Mouse (Mus musculus) CH12.LX (cell line): ENCODE measurements around the gene Pptc7. TPM values are rescaled to one million over a fixed set of nuclear protein-coding genes. Genes with fewer than 3 reads are reported as not detected.

Experiments
- DNase-seq: peaks from one replicate; pipeline ENCODE4 v3.0.0-alpha.2; 2013; ENCODE audit errors: extremely low read depth
- H3K27ac ChIP-seq: 2 replicates; pipeline ENCODE4 v1.5.1; 2012; ENCODE audit warnings: low read depth, mild to moderate bottlenecking, control low read depth, moderate library complexity; ENCODE audit not compliant: insufficient read depth
- H3K27me3 ChIP-seq: replicated peaks from 2 replicates; pipeline ENCODE3; 2012; ENCODE audit warnings: inconsistent platforms
- H3K36me3 ChIP-seq, 2 experiments: replicated peaks in 1 of 2; 2 replicates each; pipeline versions ENCODE3 to v1.6.1; 2012; ENCODE audit warnings: inconsistent platforms in 1 of 2, low read length in 1 of 2, mild to moderate bottlenecking in 1 of 2, mixed read lengths in 1 of 2, moderate library complexity in 1 of 2; ENCODE audit not compliant: control insufficient read depth in 1 of 2, insufficient read depth in 1 of 2
- H3K4me1 ChIP-seq, 2 experiments: 2 replicates each; pipeline ENCODE4 v1.6.1; 2012; ENCODE audit warnings: inconsistent platforms in 1 of 2, moderate library complexity in 1 of 2; ENCODE audit not compliant: insufficient read depth in 2 of 2, control insufficient read depth in 1 of 2
- H3K4me2 ChIP-seq: 2 replicates; pipeline ENCODE4 v1.6.1; 2012; ENCODE audit warnings: low read depth, mild to moderate bottlenecking, control low read depth; ENCODE audit not compliant: poor library complexity, insufficient read depth, severe bottlenecking
- H3K4me3 ChIP-seq, 3 experiments: fragments of 150-350 bp in 1 of 3; sonication (generic) in 1 of 3; replicated peaks in 1 of 3; 2 replicates each; pipeline versions ENCODE3 to v1.5.1; 2011 to 2012; ENCODE audit warnings: low read depth in 2 of 3, low read length in 2 of 3, mild to moderate bottlenecking in 2 of 3, moderate library complexity in 2 of 3, control low read depth in 1 of 3, improper control_type of control experiment in 1 of 3, inconsistent platforms in 1 of 3, mixed read lengths in 1 of 3; ENCODE audit not compliant: poor library complexity in 1 of 3
- H3K79me2 ChIP-seq: replicated peaks from 2 replicates; pipeline ENCODE4 v1.6.1; 2012; ENCODE audit warnings: mild to moderate bottlenecking, moderate library complexity; ENCODE audit not compliant: control insufficient read depth, poor library complexity, insufficient read depth, severe bottlenecking; ENCODE audit errors: extremely low read depth
- H3K9ac ChIP-seq: 2 replicates; pipeline ENCODE4 v1.6.1; 2012; ENCODE audit warnings: low read depth, mild to moderate bottlenecking, control low read depth, moderate library complexity; ENCODE audit not compliant: insufficient read depth
- H3K9me3 ChIP-seq: replicated peaks from 2 replicates; pipeline ENCODE3; 2012; ENCODE audit warnings: low read length, inconsistent platforms, mixed read lengths
- BHLHE40 ChIP-seq: IDR thresholded peaks from 2 replicates; pipeline ENCODE4 v1.6.1; 2011; ENCODE audit warnings: mild to moderate bottlenecking, low read depth, low read length, improper control_type of control experiment
- CHD1 ChIP-seq: IDR thresholded peaks from 2 replicates; pipeline ENCODE4 v1.6.1; 2012; ENCODE audit warnings: low read depth, low read length, improper control_type of control experiment, inconsistent platforms
- CHD2 ChIP-seq: IDR thresholded peaks from 2 replicates; pipeline ENCODE4 v1.6.1; 2011; ENCODE audit warnings: low read length, improper control_type of control experiment
- CTCF ChIP-seq, 2 experiments: IDR thresholded peaks in 1 of 2; conservative IDR thresholded peaks in 1 of 2; 2 replicates each; pipeline ENCODE4 v1.5.1; 2011 to 2012; ENCODE audit warnings: low read depth in 2 of 2, low read length in 2 of 2, improper control_type of control experiment in 1 of 2, inconsistent platforms in 1 of 2, mild to moderate bottlenecking in 1 of 2, moderate library complexity in 1 of 2
- E2F4 ChIP-seq: IDR thresholded peaks from 2 replicates; pipeline ENCODE4 v1.6.1; 2011; ENCODE audit warnings: low read depth, low read length, improper control_type of control experiment; ENCODE audit not compliant: insufficient replicate concordance
- ELF1 ChIP-seq: IDR thresholded peaks from 2 replicates; pipeline ENCODE4 v1.6.1; 2014; ENCODE audit warnings: low read depth, mild to moderate bottlenecking, inconsistent platforms, low read length, improper control_type of control experiment
- EP300 ChIP-seq: IDR thresholded peaks from 2 replicates; pipeline ENCODE4 v1.6.1; 2011; ENCODE audit warnings: low read length, improper control_type of control experiment
- GABPA ChIP-seq: IDR thresholded peaks from 2 replicates; pipeline ENCODE4 v1.6.1; 2012; ENCODE audit warnings: low read depth, low read length, improper control_type of control experiment, inconsistent platforms; ENCODE audit not compliant: insufficient replicate concordance
- HCFC1 ChIP-seq: IDR thresholded peaks from 2 replicates; pipeline ENCODE4 v1.6.1; 2012; ENCODE audit warnings: low read depth, mild to moderate bottlenecking, inconsistent platforms, low read length, improper control_type of control experiment
- IRF4 ChIP-seq: IDR thresholded peaks from 2 replicates; pipeline ENCODE4 v1.6.1; 2014; ENCODE audit warnings: low read depth, mild to moderate bottlenecking, inconsistent platforms, low read length, improper control_type of control experiment
- JUN ChIP-seq: IDR thresholded peaks from 2 replicates; pipeline ENCODE4 v1.6.1; 2011; ENCODE audit warnings: low read depth, mild to moderate bottlenecking, low read length, improper control_type of control experiment, moderate library complexity; ENCODE audit not compliant: insufficient read depth
- KAT2A ChIP-seq: IDR thresholded peaks from 2 replicates; pipeline ENCODE4 v1.6.1; 2012; ENCODE audit warnings: low read length, improper control_type of control experiment, inconsistent platforms; ENCODE audit not compliant: insufficient replicate concordance
- MAX ChIP-seq: IDR thresholded peaks from 2 replicates; pipeline ENCODE4 v1.6.1; 2011; ENCODE audit warnings: low read length, improper control_type of control experiment
- MAZ ChIP-seq: IDR thresholded peaks from 2 replicates; pipeline ENCODE4 v1.6.1; 2012; ENCODE audit warnings: low read depth, mild to moderate bottlenecking, inconsistent platforms, low read length, improper control_type of control experiment, moderate library complexity
- MXI1 ChIP-seq: IDR thresholded peaks from 2 replicates; pipeline ENCODE4 v1.6.1; 2011; ENCODE audit warnings: mild to moderate bottlenecking, low read depth, low read length, improper control_type of control experiment
- MYC ChIP-seq: IDR thresholded peaks from 2 replicates; pipeline ENCODE4 v1.6.1; 2011; ENCODE audit warnings: low read depth, mild to moderate bottlenecking, improper control_type of control experiment, low read length
- NRF1 ChIP-seq: IDR thresholded peaks from 2 replicates; pipeline ENCODE4 v1.6.1; 2014; ENCODE audit warnings: low read depth, mild to moderate bottlenecking, inconsistent platforms, low read length, improper control_type of control experiment, moderate library complexity
- PAX5 ChIP-seq: IDR thresholded peaks from 2 replicates; pipeline ENCODE4 v1.6.1; 2012; ENCODE audit warnings: low read length, inconsistent platforms, mixed read lengths
- POLR2AphosphoS2 ChIP-seq: IDR thresholded peaks from 2 replicates; pipeline ENCODE4 v1.6.1; 2011; ENCODE audit warnings: low read depth, low read length, improper control_type of control experiment
- RAD21 ChIP-seq: IDR thresholded peaks from 2 replicates; pipeline ENCODE4 v1.6.1; 2011; ENCODE audit warnings: low read depth, mild to moderate bottlenecking, low read length, improper control_type of control experiment, moderate library complexity
- RCOR1 ChIP-seq: conservative IDR thresholded peaks from 2 replicates; pipeline ENCODE4 v1.6.1; 2012; ENCODE audit warnings: low read depth, mild to moderate bottlenecking, inconsistent platforms, low read length, improper control_type of control experiment
- SIN3A ChIP-seq: IDR thresholded peaks from 2 replicates; pipeline ENCODE4 v1.6.1; 2012; ENCODE audit warnings: low read length, improper control_type of control experiment, inconsistent platforms
- SMC3 ChIP-seq: IDR thresholded peaks from 2 replicates; pipeline ENCODE4 v1.6.1; 2011; ENCODE audit warnings: low read depth, low read length, improper control_type of control experiment
- TBP ChIP-seq: conservative IDR thresholded peaks from 2 replicates; pipeline ENCODE4 v1.6.1; 2011; ENCODE audit warnings: low read depth, low read length, improper control_type of control experiment
- TCF12 ChIP-seq: IDR thresholded peaks from 2 replicates; pipeline ENCODE4 v1.6.1; 2014; ENCODE audit warnings: low read depth, mild to moderate bottlenecking, inconsistent platforms, low read length, improper control_type of control experiment
- USF1 ChIP-seq: IDR thresholded peaks from 2 replicates; pipeline ENCODE4 v1.6.1; 2014; ENCODE audit warnings: low read depth, mild to moderate bottlenecking, inconsistent platforms, low read length, improper control_type of control experiment
- USF2 ChIP-seq: conservative IDR thresholded peaks from 2 replicates; pipeline ENCODE4 v1.6.1; 2011; ENCODE audit warnings: low read depth, low read length, improper control_type of control experiment
- ZC3H11A ChIP-seq: IDR thresholded peaks from 2 replicates; pipeline ENCODE4 v1.6.1; 2012; ENCODE audit warnings: low read depth, mild to moderate bottlenecking, inconsistent platforms, low read length, improper control_type of control experiment
- ZMIZ1 ChIP-seq: IDR thresholded peaks from 2 replicates; pipeline ENCODE4 v1.6.1; 2012; ENCODE audit warnings: low read depth, mild to moderate bottlenecking, inconsistent platforms, low read length, improper control_type of control experiment
- ZNF384 ChIP-seq: IDR thresholded peaks from 2 replicates; pipeline ENCODE4 v1.6.1; 2012; ENCODE audit warnings: low read depth, low read length, improper control_type of control experiment, inconsistent platforms
- dilution Hi-C: fragments of 300-500 bp; cut with MboI; formaldehyde crosslinking; loops from 2 replicates; pipeline ENCODE4 v1.14.3; 2020; ENCODE audit warnings: low sequenced_read_pairs; ENCODE audit not compliant: extremely low pct_unique_long_range_greater_than_20kb, extremely low pct_ligation_motif_present
- in situ Hi-C: fragments of 300-500 bp; cut with MboI; formaldehyde crosslinking; loops from 3 replicates; pipeline ENCODE4 v1.14.3; 2019; ENCODE audit warnings: low sequenced_read_pairs, low pct_ligation_motif_present, low pct_unique_long_range_greater_than_20kb, mixed read lengths
- polyA plus RNA-seq: library from polyadenylated mRNA; unstranded; fragments of >175 nt; gene quantifications from 2 replicates; pipeline ENCODE4 v1.2.1, GENCODE M21; 2012; ENCODE audit warnings: low read depth; ENCODE audit not compliant: insufficient read length
- total RNA-seq, 2 experiments: library from RNA; depleted of rRNA; stranded (reverse); fragments of 300-350 nt in 1 of 2; fragments of >200 nt in 1 of 2; gene quantifications; 2 replicates each; pipeline ENCODE4 v1.2.3; 2012 to 2014

Gene Pptc7
- total and polyA plus RNA-seq, 3 experiments, result 17.1 to 25.9 (median 23.6) TPM

GRCm38 (mm10) chr5:122312942-122313684 lies 28.9 kb downstream of the Pptc7 start:
- Histone ChIP-seq H3K4me3 (no peak overlapping the region), H3K27ac (no peak overlapping the region), H3K79me2 (no peaks in the 10 kb centered on the region; the same call in 1 of the 2 replicates), H3K4me1 (peaks cover 19 to 87% of the 10 kb centered on the region in 2 experiments), H3K9me3 (no peaks in the 10 kb centered on the region), H3K36me3 (peaks cover 29 to 80% of the 10 kb centered on the region in 2 experiments), H3K4me2 (no peak overlapping the region), H3K27me3 (no peaks in the 10 kb centered on the region), H3K9ac (no peak overlapping the region)
- DNase-seq, result no peak
- TF ChIP-seq JUN (no peak), EP300 (no peak)
- dilution Hi-C loops, result no loop called here
- in situ Hi-C loops, result no loop called here

- DNase-seq, result peak; percentile 57
- H3K79me2 ChIP-seq, result no peaks in the 10 kb centered on the region; the same call in 1 of the 2 replicates
- peaks cover 16 to 82% of the 10 kb centered on the region in 2 experiments for H3K4me1 ChIP-seq
- dilution Hi-C loops, result no loop called here
- H3K36me3 ChIP-seq, result peaks cover 34 to 78% of the 10 kb centered on the region in 2 experiments
- H3K27me3 ChIP-seq, result no peaks in the 10 kb centered on the region
- no peak overlapping the region for H3K4me3 ChIP-seq
- in situ Hi-C loops, result loop anchor here (5.0 kb wide), 1 partner anchor 43 kb away; no protein-coding TSS in a partner anchor
- no peak overlapping the region for H3K9ac ChIP-seq
- peak overlapping the region; percentile 7; the same call in 1 of the 2 replicates for H3K27ac ChIP-seq
- no peaks in the 10 kb centered on the region for H3K9me3 ChIP-seq
- H3K4me2 ChIP-seq, result no peak overlapping the region
- TF ChIP-seq RAD21 (no peak; the same call in none of the 2 replicates), CHD1 (no peak), SIN3A (peak; percentile 64), CTCF (conservative IDR thresholded peaks at IDR 0.05 in 1 of 2, IDR thresholded peaks at IDR 0.05 in 1 of 2; ENCODE audit: low read depth in 2 of 2, low read length in 2 of 2) (no peak; a peak in 1 of 4 replicates), BHLHE40 (peak; percentile 94), ZNF384 (no peak), CHD2 (no peak), TCF12 (peak; percentile 56; the same call in 1 of the 2 replicates), MAX (peak; percentile 69), ELF1 (no peak), POLR2AphosphoS2 (no peak), PAX5 (no peak), USF1 (peak; percentile 31), MYC (no peak), E2F4 (no peak), TBP (no peak), MXI1 (peak; percentile 63), NRF1 (no peak), HCFC1 (no peak), ZC3H11A (no peak), EP300 (no peak), USF2 (no peak), SMC3 (no peak), GABPA (no peak), RCOR1 (no peak), IRF4 (peak; percentile 41; the same call in 1 of the 2 replicates), MAZ (no peak), KAT2A (no peak), ZMIZ1 (no peak)
These were observed 31.0 kb downstream of the Pptc7 start for GRCm38 (mm10) chr5:122314966-122315667.
